Mouse (Mus musculus): Measurements from ENCODE around the gene Gsto2.

The Gsto2 gene

GRCm38 (mm10) chr19:47865353-47865947, at the start of gene Gsto2:
Gsto2 (plus strand) TSS chr19:47865534.
- 0 out of 2 replicates have a peak, but pooled peaks cover 4% of the 10 kb centered on the region for H3K36me3 ChIP-seq (ENCODE audit: insufficient read depth, low read length)
- H3K4me1 ChIP-seq (replicated peaks; ENCODE audit: low read depth, low read length), result no peaks in the 10 kb centered on the region
- H3K9me3 ChIP-seq (ENCODE audit: low read length), result peaks cover 2% of the 10 kb centered on the region; the same call in 1 of the 2 replicates
- peaks cover 22% of the 10 kb centered on the region for H3K27me3 ChIP-seq (ENCODE audit: insufficient read depth, low read length)
- no peak for TF ChIP-seq POU5F1 (IDR thresholded peaks at IDR 0.05; ENCODE audit: borderline replicate concordance, low read length)
- TF ChIP-seq CTCF (conservative IDR thresholded peaks at IDR 0.05; ENCODE audit: low read length), result 0 out of 2 replicates have a peak, but pooled peaks have one; percentile 4
- peak within 1 kb of the TSS; percentile 82 for H3K4me3 ChIP-seq (replicated peaks; ENCODE audit: low read length)

- H3K4me1 ChIP-seq (replicated peaks; ENCODE audit: low read depth, low read length), result peaks cover 34% of the 10 kb centered on the region
- no peaks in the 10 kb centered on the region for H3K36me3 ChIP-seq (ENCODE audit: insufficient read depth, low read length)
- H3K4me3 ChIP-seq (replicated peaks; ENCODE audit: low read length), result no peak overlapping the region
- no peak for TF ChIP-seq NANOG (IDR thresholded peaks at IDR 0.05; ENCODE audit: borderline replicate concordance, low read length)
- TF ChIP-seq CTCF (conservative IDR thresholded peaks at IDR 0.05; ENCODE audit: low read length), result no peak
- TF ChIP-seq POU5F1 (IDR thresholded peaks at IDR 0.05; ENCODE audit: borderline replicate concordance, low read length), result no peak
- peaks cover 12% of the 10 kb centered on the region; the same call in 1 of the 2 replicates for H3K27me3 ChIP-seq (ENCODE audit: insufficient read depth, low read length)
- no peaks in the 10 kb centered on the region for H3K9me3 ChIP-seq (ENCODE audit: low read length)
These were observed 47.6 kb upstream of the Gsto2 start for GRCm38 (mm10) chr19:47817692-47818091.

GRCm38 (mm10) chr19:47820832-47821493, 44.4 kb upstream of the Gsto2 start:
- H3K4me3 ChIP-seq (replicated peaks; ENCODE audit: low read length), result no peak overlapping the region
- H3K9me3 ChIP-seq (ENCODE audit: low read length), result no peaks in the 10 kb centered on the region
- H3K27me3 ChIP-seq (ENCODE audit: insufficient read depth, low read length), result peaks cover 10% of the 10 kb centered on the region; the same call in 1 of the 2 replicates
- H3K36me3 ChIP-seq (ENCODE audit: insufficient read depth, low read length), result no peaks in the 10 kb centered on the region
- H3K4me1 ChIP-seq (replicated peaks; ENCODE audit: low read depth, low read length), result peaks cover 19% of the 10 kb centered on the region
- TF ChIP-seq POU5F1 (IDR thresholded peaks at IDR 0.05; ENCODE audit: borderline replicate concordance, low read length), result no peak
- no peak for TF ChIP-seq NANOG (IDR thresholded peaks at IDR 0.05; ENCODE audit: borderline replicate concordance, low read length)
- peak; percentile 87 for TF ChIP-seq CTCF (conservative IDR thresholded peaks at IDR 0.05; ENCODE audit: low read length)

- Histone ChIP-seq H3K36me3 (ENCODE audit: insufficient read depth, low read length) (no peaks in the 10 kb centered on the region), H3K27me3 (ENCODE audit: insufficient read depth, low read length) (peaks cover 10% of the 10 kb centered on the region; the same call in 1 of the 2 replicates), H3K9me3 (ENCODE audit: low read length) (no peaks in the 10 kb centered on the region), H3K4me3 (replicated peaks; ENCODE audit: low read length) (no peak overlapping the region), H3K4me1 (replicated peaks; ENCODE audit: low read depth, low read length) (peaks cover 19% of the 10 kb centered on the region)
- no peak for TF ChIP-seq CTCF (conservative IDR thresholded peaks at IDR 0.05; ENCODE audit: low read length)
- TF ChIP-seq POU5F1 (IDR thresholded peaks at IDR 0.05; ENCODE audit: borderline replicate concordance, low read length), result no peak
- TF ChIP-seq NANOG (IDR thresholded peaks at IDR 0.05; ENCODE audit: borderline replicate concordance, low read length), result no peak
These were observed 43.9 kb upstream of the Gsto2 start for GRCm38 (mm10) chr19:47821494-47821872.

- H3K4me3 ChIP-seq (replicated peaks; ENCODE audit: low read length), result no peak overlapping the region
- H3K36me3 ChIP-seq (ENCODE audit: insufficient read depth, low read length), result no peaks in the 10 kb centered on the region
- H3K4me1 ChIP-seq (replicated peaks; ENCODE audit: low read depth, low read length), result peaks cover 22% of the 10 kb centered on the region
- H3K27me3 ChIP-seq (ENCODE audit: insufficient read depth, low read length), result peaks cover 10% of the 10 kb centered on the region; the same call in 1 of the 2 replicates
- no peaks in the 10 kb centered on the region for H3K9me3 ChIP-seq (ENCODE audit: low read length)
- TF ChIP-seq POU5F1 (IDR thresholded peaks at IDR 0.05; ENCODE audit: borderline replicate concordance, low read length) (no peak), NANOG (IDR thresholded peaks at IDR 0.05; ENCODE audit: borderline replicate concordance, low read length) (no peak), CTCF (conservative IDR thresholded peaks at IDR 0.05; ENCODE audit: low read length) (no peak)
These were observed 43.1 kb upstream of the Gsto2 start for GRCm38 (mm10) chr19:47822143-47822796.

GRCm38 (mm10) chr19:47824026-47824425, 41.3 kb upstream of the Gsto2 start:
- peaks cover 23% of the 10 kb centered on the region for H3K4me1 ChIP-seq (replicated peaks; ENCODE audit: low read depth, low read length)
- TF ChIP-seq CTCF (conservative IDR thresholded peaks at IDR 0.05; ENCODE audit: low read length) (no peak), NANOG (IDR thresholded peaks at IDR 0.05; ENCODE audit: borderline replicate concordance, low read length) (no peak), POU5F1 (IDR thresholded peaks at IDR 0.05; ENCODE audit: borderline replicate concordance, low read length) (no peak)
- H3K27me3 ChIP-seq (ENCODE audit: insufficient read depth, low read length), result peaks cover 6% of the 10 kb centered on the region; the same call in 1 of the 2 replicates
- H3K9me3 ChIP-seq (ENCODE audit: low read length), result no peaks in the 10 kb centered on the region
- H3K4me3 ChIP-seq (replicated peaks; ENCODE audit: low read length), result no peak overlapping the region
- H3K36me3 ChIP-seq (ENCODE audit: insufficient read depth, low read length), result no peaks in the 10 kb centered on the region

- Histone ChIP-seq H3K36me3 (ENCODE audit: insufficient read depth, low read length) (no peaks in the 10 kb centered on the region), H3K9me3 (ENCODE audit: low read length) (no peaks in the 10 kb centered on the region), H3K27me3 (ENCODE audit: insufficient read depth, low read length) (no peaks in the 10 kb centered on the region), H3K4me3 (replicated peaks; ENCODE audit: low read length) (no peak overlapping the region), H3K4me1 (replicated peaks; ENCODE audit: low read depth, low read length) (peaks cover 10% of the 10 kb centered on the region)
- TF ChIP-seq POU5F1 (IDR thresholded peaks at IDR 0.05; ENCODE audit: borderline replicate concordance, low read length), result no peak
- TF ChIP-seq CTCF (conservative IDR thresholded peaks at IDR 0.05; ENCODE audit: low read length), result no peak
- TF ChIP-seq NANOG (IDR thresholded peaks at IDR 0.05; ENCODE audit: borderline replicate concordance, low read length), result no peak
These were observed 35.4 kb upstream of the Gsto2 start for GRCm38 (mm10) chr19:47829913-47830450.

GRCm38 (mm10) chr19:47831111-47831510, 34.2 kb upstream of the Gsto2 start:
- Histone ChIP-seq H3K9me3 (ENCODE audit: low read length) (no peaks in the 10 kb centered on the region), H3K4me3 (replicated peaks; ENCODE audit: low read length) (no peak overlapping the region), H3K27me3 (ENCODE audit: insufficient read depth, low read length) (no peaks in the 10 kb centered on the region), H3K36me3 (ENCODE audit: insufficient read depth, low read length) (no peaks in the 10 kb centered on the region), H3K4me1 (replicated peaks; ENCODE audit: low read depth, low read length) (peaks cover 20% of the 10 kb centered on the region)
- TF ChIP-seq NANOG (IDR thresholded peaks at IDR 0.05; ENCODE audit: borderline replicate concordance, low read length) (no peak), CTCF (conservative IDR thresholded peaks at IDR 0.05; ENCODE audit: low read length) (peak; percentile 49)

All from E14TG2a.4 (cell line).